Mouse (Mus musculus) liver, embryonic 11.5 days (tissue): Measurements from ENCODE around the gene Nfkbiz. TPM values are rescaled to one million over a fixed set of nuclear protein-coding genes. Genes with fewer than 3 reads are reported as not detected.

Experiments used
- ATAC-seq: fragments of 200-750 bp; cut with Nextera tagmentation; replicated peaks from 2 replicates; pipeline ENCODE4 v1.8.0; 2017; ENCODE audit warnings: moderate number of reproducible peaks, mild to moderate bottlenecking, moderate TSS enrichment, moderate library complexity; ENCODE audit not compliant: low FRiP score
- DNase-seq: peaks from one replicate; pipeline ENCODE4 v3.0.0-alpha.2; 2017; ENCODE audit warnings: low spot score
- H3K27ac ChIP-seq: fragments of 300-500 bp; sonication (generic); 2 replicates; pipeline ENCODE4 v1.5.1; 2014; ENCODE audit warnings: mild to moderate bottlenecking, low read depth, low read length, control low read depth
- H3K27me3 ChIP-seq: fragments of 300-500 bp; sonication (generic); replicated peaks from 2 replicates; pipeline ENCODE4 v1.6.1; 2014; ENCODE audit warnings: low read length, mixed read lengths; ENCODE audit not compliant: control insufficient read depth, insufficient read depth
- H3K36me3 ChIP-seq: fragments of 300-500 bp; sonication (generic); 2 replicates; pipeline ENCODE4 v1.6.1; 2014; ENCODE audit warnings: mild to moderate bottlenecking, low read length, moderate library complexity, mixed read lengths; ENCODE audit not compliant: control insufficient read depth, insufficient read depth
- H3K4me1 ChIP-seq: fragments of 300-500 bp; sonication (generic); replicated peaks from 2 replicates; pipeline ENCODE4 v1.6.1; 2014; ENCODE audit warnings: low read length, mixed read lengths; ENCODE audit not compliant: control insufficient read depth, insufficient read depth
- H3K4me2 ChIP-seq: fragments of 300-500 bp; sonication (generic); 2 replicates; pipeline ENCODE4 v1.6.1; 2014; ENCODE audit warnings: mild to moderate bottlenecking, control low read depth, moderate library complexity
- H3K4me3 ChIP-seq: fragments of 300-500 bp; sonication (generic); 2 replicates; pipeline ENCODE4 v1.5.1; 2014; ENCODE audit warnings: low read depth, low read length, control low read depth
- H3K9ac ChIP-seq: fragments of 300-500 bp; sonication (generic); 2 replicates; pipeline ENCODE4 v1.6.1; 2014; ENCODE audit warnings: low read depth, low read length, control low read depth
- H3K9me3 ChIP-seq: fragments of 300-500 bp; sonication (generic); 2 replicates; pipeline ENCODE4 v1.6.1; 2016; ENCODE audit warnings: low read length, inconsistent platforms, mixed read lengths; ENCODE audit not compliant: control insufficient read depth
- WGBS: fragments of 180-500 bp; shearing (Covaris S2); extraction: QIAGEN DNeasy Blood & Tissue Kit; methylation state at CpG from one replicate; pipeline ENCODE4 v1.1.7; 2014; 5-methylcytosine and 5-hydroxymethylcytosine counted together
- polyA plus RNA-seq: library from polyadenylated mRNA; unstranded; fragments of >200 nt; fragmentation: Nextera tagmentation; extraction: Ambion mirVana; gene quantifications from 2 replicates; pipeline ENCODE4 v1.2.1, GENCODE M21; 2014

Gene Nfkbiz
- polyA plus RNA-seq, 1 experiment from 2014 or later: 4.6 TPM

- Histone ChIP-seq H3K9ac (no peak overlapping the region), H3K4me1 (no peaks in the 10 kb centered on the region), H3K27me3 (no peaks in the 10 kb centered on the region), H3K36me3 (no peaks in the 10 kb centered on the region), H3K9me3 (no peaks in the 10 kb centered on the region; the same call in 1 of the 2 replicates), H3K4me2 (no peak overlapping the region), H3K4me3 (no peak overlapping the region), H3K27ac (no peak overlapping the region)
- 0 out of 2 replicates have a peak, but pooled peaks have one; percentile 34 for ATAC-seq
- DNase-seq: no peak
- WGBS: 71% methylated on average over 6 of the region's 6 CpGs
These were observed 19.8 kb upstream of the Nfkbiz start for GRCm38 (mm10) chr16:55858465-55858864.

- Histone ChIP-seq H3K4me3 (no peak overlapping the region), H3K4me2 (no peak overlapping the region), H3K9ac (no peak overlapping the region), H3K27me3 (no peaks in the 10 kb centered on the region), H3K27ac (no peak overlapping the region), H3K4me1 (no peaks in the 10 kb centered on the region), H3K9me3 (no peaks in the 10 kb centered on the region; the same call in 1 of the 2 replicates), H3K36me3 (no peaks in the 10 kb centered on the region)
- ATAC-seq (0 out of 2 replicates have a peak, but pooled peaks have one; percentile 43), DNase-seq (peak; percentile 44)
- WGBS: 55% methylated on average over 19 of the region's 19 CpGs
These were observed 14.4 kb upstream of the Nfkbiz start for GRCm38 (mm10) chr16:55852943-55853727.

GRCm38 (mm10) chr16:55852515-55852914, 13.8 kb upstream of the Nfkbiz start:
- Histone ChIP-seq H3K4me3 (no peak overlapping the region), H3K4me1 (no peaks in the 10 kb centered on the region), H3K4me2 (no peak overlapping the region), H3K36me3 (no peaks in the 10 kb centered on the region), H3K9me3 (no peaks in the 10 kb centered on the region; the same call in 1 of the 2 replicates), H3K27ac (no peak overlapping the region), H3K9ac (no peak overlapping the region), H3K27me3 (no peaks in the 10 kb centered on the region)
- DNase-seq (no peak), ATAC-seq (no peak)
- 66% methylated on average over 4 of the region's 4 CpGs for WGBS

- H3K27me3 ChIP-seq: no peaks in the 10 kb centered on the region
- no peaks in the 10 kb centered on the region for H3K36me3 ChIP-seq
- WGBS: 91% methylated on average over 3 of the region's 3 CpGs
- H3K27ac ChIP-seq: no peak overlapping the region
- ATAC-seq: no peak
- no peaks in the 10 kb centered on the region for H3K9me3 ChIP-seq
- no peaks in the 10 kb centered on the region for H3K4me1 ChIP-seq
- H3K4me3 ChIP-seq: no peak overlapping the region
- H3K9ac ChIP-seq: no peak overlapping the region
- DNase-seq: no peak
- no peak overlapping the region for H3K4me2 ChIP-seq
These were observed 11.8 kb upstream of the Nfkbiz start for GRCm38 (mm10) chr16:55850485-55850884.

- H3K9me3 ChIP-seq: no peaks in the 10 kb centered on the region
- no peaks in the 10 kb centered on the region for H3K4me1 ChIP-seq
- 88% methylated on average over 8 of the region's 8 CpGs for WGBS
- H3K36me3 ChIP-seq: peaks cover 7% of the 10 kb centered on the region; the same call in 1 of the 2 replicates
- DNase-seq: no peak
- ATAC-seq: no peak
- no peaks in the 10 kb centered on the region for H3K27me3 ChIP-seq
- no peak overlapping the region for H3K9ac ChIP-seq
- no peak overlapping the region for H3K4me2 ChIP-seq
- no peak overlapping the region for H3K4me3 ChIP-seq
- no peak overlapping the region for H3K27ac ChIP-seq
These were observed 9.0 kb upstream of the Nfkbiz start for GRCm38 (mm10) chr16:55847679-55848078.

- peaks cover 7% of the 10 kb centered on the region; the same call in 1 of the 2 replicates for H3K36me3 ChIP-seq
- no peaks in the 10 kb centered on the region for H3K4me1 ChIP-seq
- H3K4me2 ChIP-seq: no peak overlapping the region
- ATAC-seq: no peak
- H3K9ac ChIP-seq: no peak overlapping the region
- H3K27me3 ChIP-seq: no peaks in the 10 kb centered on the region
- no peak overlapping the region for H3K27ac ChIP-seq
- 87% methylated on average over 3 of the region's 3 CpGs for WGBS
- no peak overlapping the region for H3K4me3 ChIP-seq
- H3K9me3 ChIP-seq: no peaks in the 10 kb centered on the region
- DNase-seq: no peak
These were observed 6.1 kb upstream of the Nfkbiz start for GRCm38 (mm10) chr16:55844847-55845246.

GRCm38 (mm10) chr16:55843919-55844318, 5.2 kb upstream of the Nfkbiz start:
- 91% methylated on average over 12 of the region's 12 CpGs for WGBS
- Histone ChIP-seq H3K27ac (no peak overlapping the region), H3K4me2 (no peak overlapping the region), H3K4me1 (no peaks in the 10 kb centered on the region), H3K9ac (no peak overlapping the region), H3K4me3 (no peak overlapping the region), H3K27me3 (no peaks in the 10 kb centered on the region), H3K9me3 (no peaks in the 10 kb centered on the region), H3K36me3 (peaks cover 7% of the 10 kb centered on the region; the same call in 1 of the 2 replicates)
- ATAC-seq (no peak), DNase-seq (no peak)

- no peaks in the 10 kb centered on the region for H3K27me3 ChIP-seq
- no peaks in the 10 kb centered on the region for H3K9me3 ChIP-seq
- H3K4me2 ChIP-seq: no peak overlapping the region
- DNase-seq: no peak
- WGBS: 91% methylated on average over 5 of the region's 5 CpGs
- H3K36me3 ChIP-seq: peaks cover 7% of the 10 kb centered on the region; the same call in 1 of the 2 replicates
- H3K4me1 ChIP-seq: no peaks in the 10 kb centered on the region
- H3K27ac ChIP-seq: no peak overlapping the region
- H3K9ac ChIP-seq: no peak overlapping the region
- H3K4me3 ChIP-seq: no peak overlapping the region
- no peak for ATAC-seq
These were observed 4.4 kb upstream of the Nfkbiz start for GRCm38 (mm10) chr16:55843134-55843533.

GRCm38 (mm10) chr16:55841506-55841905, 2.8 kb upstream of the Nfkbiz start:
- no peak overlapping the region for H3K27ac ChIP-seq
- H3K4me3 ChIP-seq: no peak overlapping the region
- WGBS: 87% methylated on average over 6 of the region's 6 CpGs
- peaks cover 7% of the 10 kb centered on the region; the same call in 1 of the 2 replicates for H3K36me3 ChIP-seq
- ATAC-seq (no peak), DNase-seq (no peak)
- H3K4me1 ChIP-seq: no peaks in the 10 kb centered on the region
- H3K9ac ChIP-seq: no peak overlapping the region
- no peaks in the 10 kb centered on the region for H3K27me3 ChIP-seq
- no peaks in the 10 kb centered on the region for H3K9me3 ChIP-seq
- H3K4me2 ChIP-seq: no peak overlapping the region
